Mouse (Mus musculus): ENCODE measurements at regions not wholly inside any gene's neighbourhood (a gene's known extent, or its start where the extent isn't known, plus 50 kb on each side); places are given as distances from the start of the nearest gene placed in this dataset.

DNA sequence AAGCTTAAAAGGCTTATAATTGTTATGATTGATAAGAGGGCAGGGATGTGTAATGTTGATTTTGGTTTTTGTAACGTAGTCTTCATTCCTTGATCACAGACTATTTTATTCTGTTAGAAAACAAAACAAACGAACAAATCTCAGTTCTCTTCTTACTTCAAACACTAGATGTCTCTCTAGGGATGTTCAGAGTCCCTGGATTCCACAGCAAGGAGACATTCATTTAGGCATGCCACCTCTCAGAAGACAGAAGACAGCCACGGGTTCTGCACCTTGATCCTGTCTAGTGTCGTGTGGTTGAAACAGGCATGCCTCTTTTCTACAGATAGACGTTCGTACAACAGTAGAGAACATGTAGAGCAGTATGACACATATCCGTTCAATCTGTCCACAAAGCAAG lies 74.7 kb downstream of the Gm13691 start:
- TF ChIP-seq ZNF384 (IDR thresholded peaks at IDR 0.05; ENCODE audit: low read depth, low read length) (no peak), MAFK (IDR thresholded peaks at IDR 0.05; ENCODE audit: insufficient read depth, low read depth, low read length) (no peak), CHD2 (IDR thresholded peaks at IDR 0.05; ENCODE audit: low read depth, low read length) (no peak), ZC3H11A (IDR thresholded peaks at IDR 0.05; ENCODE audit: borderline replicate concordance, low read depth, low read length) (no peak), HCFC1 (IDR thresholded peaks at IDR 0.05; ENCODE audit: borderline replicate concordance, insufficient read depth, low read length) (no peak)

Measured in ES-E14 (cell line).